Mouse (Mus musculus) liver, postnatal 0 days (tissue): ENCODE results near the gene Cipc. TPM values are rescaled to one million over a fixed set of nuclear protein-coding genes. Genes with fewer than 3 reads are reported as not detected.

Source experiments
- ATAC-seq: fragments of 200-750 bp; cut with Nextera tagmentation; 2 replicates; pipeline ENCODE4 v1.8.0; 2017; ENCODE audit warnings: mild to moderate bottlenecking, moderate library complexity
- DNase-seq: peaks from one replicate; pipeline ENCODE4 v3.0.0-alpha.2; 2016
- H3K27ac ChIP-seq: fragments of 300-500 bp; sonication (generic); 2 replicates; pipeline ENCODE4 v1.5.1; 2014; ENCODE audit warnings: antibody characterized with exemption, moderate library complexity, mild to moderate bottlenecking, low read depth
- H3K27me3 ChIP-seq: fragments of 300-500 bp; sonication (generic); 2 replicates; pipeline ENCODE4 v1.6.1; 2014; ENCODE audit warnings: low read length, control low read depth, mixed read lengths; ENCODE audit not compliant: insufficient read depth
- H3K36me3 ChIP-seq: fragments of 300-500 bp; sonication (generic); replicated peaks from 2 replicates; pipeline ENCODE4 v1.6.1; 2014; ENCODE audit warnings: mild to moderate bottlenecking, control low read depth, low read length, moderate library complexity, mixed read lengths; ENCODE audit not compliant: insufficient read depth
- H3K4me1 ChIP-seq: fragments of 300-500 bp; sonication (generic); 2 replicates; pipeline ENCODE4 v1.6.1; 2014; ENCODE audit warnings: antibody characterized with exemption, mild to moderate bottlenecking, control low read depth; ENCODE audit not compliant: insufficient read depth
- H3K4me2 ChIP-seq: fragments of 300-500 bp; sonication (generic); 2 replicates; pipeline ENCODE4 v1.6.1; 2014; ENCODE audit warnings: low read depth, mild to moderate bottlenecking, low read length, moderate library complexity, mixed read lengths
- H3K4me3 ChIP-seq: fragments of 300-500 bp; sonication (generic); 2 replicates; pipeline ENCODE4 v1.5.1; 2014; ENCODE audit warnings: low read depth, low read length
- H3K9ac ChIP-seq: fragments of 300-500 bp; sonication (generic); replicated peaks from 2 replicates; pipeline ENCODE4 v1.6.1; 2014; ENCODE audit warnings: mild to moderate bottlenecking, moderate library complexity
- H3K9me3 ChIP-seq: fragments of 300-500 bp; sonication (generic); 2 replicates; pipeline ENCODE4 v1.6.1; 2016; ENCODE audit warnings: mild to moderate bottlenecking, control low read depth, low read length, mixed read lengths
- CTCF ChIP-seq: sonication (generic); IDR thresholded peaks from 2 replicates; pipeline ENCODE4 v1.5.1; 2016; ENCODE audit warnings: antibody characterized with exemption, low read depth
- EP300 ChIP-seq: IDR thresholded peaks from 2 replicates; pipeline ENCODE4 v1.6.1; 2016; ENCODE audit warnings: antibody characterized with exemption, low read depth, mild to moderate bottlenecking
- WGBS: fragments of 180-500 bp; shearing (Covaris S2); extraction: QIAGEN DNeasy Blood & Tissue Kit; methylation state at CpG from one replicate; pipeline ENCODE4 v1.1.7; 2014; ENCODE audit not compliant: insufficient replicate concordance; 5-methylcytosine and 5-hydroxymethylcytosine counted together
- polyA plus RNA-seq: library from polyadenylated mRNA; unstranded; fragments of >200 nt; fragmentation: Nextera tagmentation; extraction: Ambion mirVana; gene quantifications from 2 replicates; pipeline ENCODE4 v1.2.1, GENCODE M21; 2015

Gene Cipc
- polyA plus RNA-seq, 1 experiment from 2014 or later, result 4.7 TPM

DNA sequence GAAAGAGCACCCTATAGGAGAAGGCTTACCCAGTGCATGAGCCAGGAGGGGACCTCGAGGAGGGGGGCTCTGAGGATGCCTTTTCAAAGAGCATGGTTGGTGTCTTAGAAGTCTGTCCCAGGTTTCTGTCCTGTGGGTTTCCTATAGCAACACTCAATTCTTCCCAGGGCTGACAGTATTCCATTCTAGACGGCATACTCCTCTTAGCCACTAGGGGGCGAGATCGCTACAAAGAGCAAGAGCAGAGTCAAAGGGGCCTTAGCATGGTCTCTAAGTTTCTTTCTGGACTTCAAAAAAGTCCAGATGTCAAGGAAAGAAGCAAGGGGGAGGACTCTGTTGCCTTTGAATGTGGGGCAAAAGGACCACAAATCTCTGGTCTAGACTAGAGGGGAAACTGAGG, 41.6 kb upstream of the Cipc start:
- DNase-seq (peak; percentile 37), ATAC-seq (peak; percentile 40; the same call in 1 of the 2 replicates)
- Histone ChIP-seq H3K4me1 (peaks cover 17% of the 10 kb centered on the region), H3K27me3 (no peaks in the 10 kb centered on the region), H3K9me3 (no peaks in the 10 kb centered on the region), H3K4me3 (no peak overlapping the region), H3K4me2 (no peak overlapping the region), H3K9ac (no peak overlapping the region), H3K36me3 (no peaks in the 10 kb centered on the region), H3K27ac (no peak overlapping the region)
- WGBS, result 11% methylated on average over 4 of the region's 4 CpGs
- TF ChIP-seq EP300 (no peak), CTCF (peak; percentile 88)

DNA sequence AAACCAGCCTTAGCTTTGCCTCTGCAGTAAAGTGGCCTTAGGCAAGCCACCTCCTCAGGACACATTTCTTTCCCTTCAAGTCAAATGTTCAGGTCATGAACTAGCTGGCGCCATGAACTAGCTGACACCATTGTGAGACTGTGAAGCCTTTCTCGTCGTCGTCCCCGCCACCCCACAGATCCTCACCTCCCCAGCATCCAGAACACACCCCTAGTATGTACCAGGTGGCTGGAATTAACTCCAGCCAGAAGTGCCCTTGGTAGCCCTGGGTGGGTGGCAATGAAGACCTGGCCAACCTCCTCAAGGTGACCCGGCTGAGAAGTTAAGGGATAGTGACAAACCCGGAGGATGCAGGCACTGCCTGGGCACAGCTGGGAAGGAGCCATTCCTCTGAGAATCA, 41.0 kb upstream of the Cipc start:
- Histone ChIP-seq H3K4me1 (peaks cover 13% of the 10 kb centered on the region), H3K4me3 (no peak overlapping the region), H3K9ac (no peak overlapping the region; the same call in 1 of the 2 replicates), H3K9me3 (no peaks in the 10 kb centered on the region), H3K36me3 (no peaks in the 10 kb centered on the region), H3K4me2 (no peak overlapping the region), H3K27ac (no peak overlapping the region), H3K27me3 (no peaks in the 10 kb centered on the region)
- DNase-seq (no peak), ATAC-seq (peak; percentile 9; the same call in 1 of the 2 replicates)
- TF ChIP-seq EP300, result no peak
- no peak for TF ChIP-seq CTCF
- WGBS, result 59% methylated on average over 7 of the region's 7 CpGs

DNA sequence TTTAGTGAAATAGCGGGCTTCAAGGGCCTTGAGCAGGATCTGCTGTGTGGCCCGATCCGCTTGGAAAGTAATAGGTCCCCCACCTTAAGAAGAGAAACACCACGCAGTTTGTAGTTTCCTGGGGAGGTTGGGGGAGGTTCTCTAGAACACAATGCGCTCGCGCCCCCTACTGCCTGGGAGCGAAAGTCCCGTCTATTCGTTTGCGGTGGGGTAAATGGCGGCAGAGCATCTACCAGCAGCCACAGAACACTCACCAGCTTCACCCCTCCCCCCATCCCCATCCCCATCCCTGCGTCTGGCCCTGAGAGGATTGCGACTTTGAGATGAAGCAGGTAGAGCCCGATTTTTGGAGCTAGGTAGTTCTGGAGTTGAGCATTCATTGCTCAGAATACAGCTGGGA, 40.4 kb upstream of the Cipc start:
- TF ChIP-seq EP300 (no peak), CTCF (peak; percentile 93)
- Histone ChIP-seq H3K4me3 (no peak overlapping the region), H3K9me3 (no peaks in the 10 kb centered on the region), H3K27ac (no peak overlapping the region), H3K4me2 (no peak overlapping the region), H3K9ac (no peak overlapping the region), H3K36me3 (no peaks in the 10 kb centered on the region), H3K4me1 (peaks cover 11% of the 10 kb centered on the region), H3K27me3 (no peaks in the 10 kb centered on the region)
- ATAC-seq (peak; percentile 69), DNase-seq (peak; percentile 89)
- 2% methylated on average over 15 of the region's 15 CpGs for WGBS

DNA sequence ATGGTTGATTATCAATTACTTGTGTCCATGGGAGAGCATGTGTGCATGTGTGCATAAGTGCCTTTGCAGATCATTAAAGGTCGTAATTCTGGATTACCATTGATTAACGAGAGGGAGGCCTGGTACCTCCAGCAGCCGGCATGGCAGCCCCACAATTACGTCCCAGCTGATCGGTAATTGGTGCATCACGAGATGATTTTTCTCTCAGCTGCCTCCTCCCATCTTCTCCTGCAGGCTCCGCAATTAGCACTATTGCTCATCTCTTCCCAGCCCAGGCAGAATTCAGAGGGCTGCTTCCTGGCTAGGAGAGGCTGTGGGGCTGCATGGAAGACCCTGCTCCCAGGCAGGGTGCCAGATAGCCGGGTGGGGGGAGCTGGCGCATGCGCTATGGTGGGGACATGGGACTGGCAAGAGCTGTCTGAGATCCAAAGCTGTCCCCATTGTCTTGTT, 35.3 kb upstream of the Cipc start:
- Histone ChIP-seq H3K27me3 (0 out of 2 replicates have a peak, but pooled peaks cover 2% of the 10 kb centered on the region), H3K9ac (no peak overlapping the region), H3K9me3 (no peaks in the 10 kb centered on the region), H3K36me3 (no peaks in the 10 kb centered on the region), H3K4me3 (no peak overlapping the region), H3K4me2 (no peak overlapping the region), H3K4me1 (peaks cover 13% of the 10 kb centered on the region), H3K27ac (no peak overlapping the region)
- DNase-seq, result no peak
- 77% methylated on average over 10 of the region's 10 CpGs for WGBS
- ATAC-seq, result no peak
- TF ChIP-seq CTCF (no peak), EP300 (no peak)

DNA sequence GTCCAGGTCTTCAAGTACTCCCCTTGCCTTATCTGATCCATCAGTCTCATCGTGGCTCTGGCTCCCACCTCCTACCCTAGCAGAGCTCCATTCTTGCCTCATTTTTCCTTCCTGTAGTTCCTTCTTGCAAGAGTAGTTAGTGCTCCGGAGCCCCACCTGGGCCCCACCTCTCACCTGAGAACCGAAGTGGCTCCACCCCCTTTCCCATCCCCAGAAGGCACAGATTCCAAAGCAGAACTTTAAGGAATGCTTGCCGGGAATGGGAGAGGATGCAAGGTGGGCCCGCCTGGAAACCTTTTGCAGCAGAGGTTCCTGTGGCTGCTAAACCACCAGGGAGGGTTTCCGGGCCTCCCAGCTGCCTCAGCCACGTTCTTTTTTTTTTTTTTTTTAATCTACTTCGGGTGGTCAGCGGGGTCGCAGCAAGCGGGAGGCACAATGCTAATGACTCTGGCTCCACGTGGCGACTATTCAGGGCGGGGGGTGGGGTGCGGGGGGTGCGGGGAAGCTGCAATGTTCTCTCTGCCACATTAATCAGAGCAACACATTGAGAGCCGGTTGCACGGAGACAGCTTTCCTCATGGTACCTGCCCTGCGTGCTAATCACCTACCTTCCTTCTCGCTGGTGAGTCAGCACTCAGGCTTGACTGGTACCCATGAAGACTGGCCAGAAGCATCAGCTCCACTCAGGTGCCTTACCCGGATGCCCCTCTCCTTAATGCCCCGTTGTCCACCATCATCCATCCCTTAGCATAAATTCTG, 34.3 kb upstream of the Cipc start:
- H3K36me3 ChIP-seq, result no peaks in the 10 kb centered on the region
- H3K9me3 ChIP-seq, result no peaks in the 10 kb centered on the region
- H3K4me1 ChIP-seq, result peaks cover 16% of the 10 kb centered on the region
- DNase-seq (no peak), ATAC-seq (no peak)
- WGBS, result 11% methylated on average over 22 of the region's 22 CpGs
- no peak overlapping the region for H3K27ac ChIP-seq
- H3K4me2 ChIP-seq, result no peak overlapping the region
- H3K9ac ChIP-seq, result no peak overlapping the region
- no peak overlapping the region for H3K4me3 ChIP-seq
- no peak for TF ChIP-seq EP300
- TF ChIP-seq CTCF, result no peak
- H3K27me3 ChIP-seq, result 0 out of 2 replicates have a peak, but pooled peaks cover 2% of the 10 kb centered on the region

DNA sequence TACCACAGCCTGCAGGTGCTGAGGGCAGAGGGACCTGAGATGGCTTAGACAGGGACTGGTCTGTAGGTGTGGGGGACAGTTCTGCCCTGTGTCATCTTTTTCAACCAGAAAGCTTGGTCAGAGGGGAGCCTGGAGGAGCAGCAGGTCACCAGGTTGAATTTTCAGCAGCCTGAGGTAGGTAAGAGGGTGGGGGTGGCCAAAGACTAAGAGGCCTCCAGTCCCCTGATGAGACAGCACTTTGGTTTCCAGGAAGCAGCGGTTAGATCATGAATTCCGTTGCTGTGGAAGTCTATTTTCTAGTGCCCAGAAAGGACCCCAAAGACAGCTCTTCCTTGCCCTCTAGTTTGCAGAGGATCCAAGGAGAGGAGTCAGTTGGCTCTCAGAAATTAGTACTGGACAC, 32.5 kb upstream of the Cipc start:
- Histone ChIP-seq H3K27ac (no peak overlapping the region), H3K4me3 (no peak overlapping the region), H3K27me3 (0 out of 2 replicates have a peak, but pooled peaks cover 2% of the 10 kb centered on the region), H3K4me1 (peaks cover 30% of the 10 kb centered on the region), H3K4me2 (no peak overlapping the region), H3K36me3 (no peaks in the 10 kb centered on the region), H3K9ac (no peak overlapping the region; the same call in 1 of the 2 replicates), H3K9me3 (no peaks in the 10 kb centered on the region)
- DNase-seq, result no peak
- TF ChIP-seq CTCF, result no peak
- no peak for TF ChIP-seq EP300
- WGBS, result 17% methylated on average over 2 of the region's 2 CpGs
- ATAC-seq, result no peak

DNA sequence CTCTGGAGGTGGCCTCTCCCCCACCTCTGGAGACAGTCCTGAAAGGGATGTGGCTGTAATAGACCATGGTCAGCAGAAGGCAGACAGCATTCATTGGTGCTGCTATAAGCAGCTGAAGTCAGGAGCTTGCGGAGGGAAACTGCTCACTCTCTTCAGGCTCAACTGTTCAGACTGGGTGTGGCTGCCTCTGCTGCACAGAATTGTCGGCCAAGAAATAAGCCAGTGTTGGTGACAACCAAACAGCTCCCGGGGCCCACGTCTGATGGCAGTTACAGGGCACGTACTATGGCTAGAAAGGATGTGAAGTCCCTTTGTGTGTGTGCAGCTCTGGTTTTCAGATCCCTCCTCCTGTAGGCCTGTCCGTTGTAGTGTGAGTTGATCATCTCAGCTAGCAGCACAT, 32.1 kb upstream of the Cipc start:
- no peak overlapping the region for H3K4me2 ChIP-seq
- 0 out of 2 replicates have a peak, but pooled peaks cover 2% of the 10 kb centered on the region for H3K27me3 ChIP-seq
- H3K4me3 ChIP-seq, result no peak overlapping the region
- TF ChIP-seq CTCF (no peak), EP300 (no peak)
- DNase-seq, result no peak
- WGBS, result 34% methylated on average over 6 of the region's 6 CpGs
- no peak overlapping the region for H3K27ac ChIP-seq
- no peaks in the 10 kb centered on the region for H3K36me3 ChIP-seq
- H3K9ac ChIP-seq, result no peak overlapping the region; the same call in 1 of the 2 replicates
- no peaks in the 10 kb centered on the region for H3K9me3 ChIP-seq
- H3K4me1 ChIP-seq, result peaks cover 30% of the 10 kb centered on the region
- ATAC-seq, result no peak
